Mouse (Mus musculus): ENCODE results near the gene Sst. TPM values are rescaled to one million over a fixed set of nuclear protein-coding genes. Genes with fewer than 3 reads are reported as not detected.
"Not testable (repeated sequence)": the region's sequence is repeated elsewhere in the genome, so short reads cannot be mapped to it uniquely, and the experiment has no call there.

Sst gene
- polyA plus RNA-seq, 1 experiment from 2014 or later: not detected

DNA sequence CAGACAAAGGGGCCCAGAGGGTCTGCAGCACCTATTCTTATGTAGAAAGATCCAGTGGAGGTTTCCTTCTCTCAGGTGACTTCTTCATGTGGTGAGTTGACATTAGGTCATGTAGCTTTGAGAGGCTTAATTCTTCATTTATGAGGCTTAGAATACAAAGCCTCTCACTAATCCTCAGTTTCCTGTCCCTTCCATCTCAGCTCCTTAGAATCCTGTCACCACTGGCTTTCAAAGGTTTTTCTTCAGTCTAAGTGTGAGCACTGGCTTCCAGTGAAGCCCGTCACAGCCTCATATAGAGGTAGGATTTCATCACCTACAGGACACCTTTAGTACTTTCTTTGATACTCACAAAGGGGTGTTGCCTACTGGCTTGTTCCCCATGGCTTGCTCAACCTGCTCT, 32.1 kb upstream of the Sst start:
- 96% methylated on average over 1 of the region's 1 CpGs for whole genome bisulfite sequencing
- Histone ChIP-seq H3K4me3 (replicated peaks; ENCODE audit: low read depth, low read length) (no peak overlapping the region), H3K27me3 (ENCODE audit: insufficient read depth, low read length) (no peaks in the 10 kb centered on the region), H3K36me3 (ENCODE audit: insufficient read depth, low read length) (no peaks in the 10 kb centered on the region), H3K9ac (ENCODE audit: low read depth, low read length) (no peak overlapping the region), H3K27ac (no peak overlapping the region), H3K4me1 (replicated peaks; ENCODE audit: insufficient read depth, low read length) (no peaks in the 10 kb centered on the region), H3K9me3 (replicated peaks; ENCODE audit: low read length) (no peaks in the 10 kb centered on the region), H3K4me2 (ENCODE audit: low read length) (no peak overlapping the region)
- ATAC-seq (replicated peaks; ENCODE audit: low FRiP score, low read depth) (no peak), DNase-seq (ENCODE audit: low spot score) (no peak)
- TF ChIP-seq CTCF (IDR thresholded peaks at IDR 0.05; ENCODE audit: low read depth): no peak

DNA sequence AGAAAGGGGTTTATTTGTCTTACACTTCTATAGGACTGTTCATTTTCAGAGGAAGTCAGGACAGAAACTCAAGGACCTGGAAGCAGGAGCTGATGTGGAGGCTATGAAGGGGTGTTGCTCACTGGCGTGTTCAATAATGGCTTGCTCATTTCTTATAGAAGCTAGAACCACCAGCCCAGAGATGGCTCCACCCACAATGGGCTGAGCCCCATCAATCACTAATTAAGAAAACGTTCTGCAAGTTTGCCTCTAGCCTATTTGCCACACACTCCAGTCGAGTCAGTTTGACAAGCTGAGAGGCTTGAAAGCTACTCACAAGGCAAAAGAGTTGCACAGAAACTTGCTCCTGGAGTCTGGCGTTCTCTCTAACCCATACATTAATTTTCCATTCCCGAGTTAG, 30.9 kb upstream of the Sst start:
- H3K27ac ChIP-seq: no peak overlapping the region
- ATAC-seq (replicated peaks; ENCODE audit: low FRiP score, low read depth) (no peak), DNase-seq (ENCODE audit: low spot score) (no peak)
- WGBS: 56% methylated on average over 5 of the region's 5 CpGs
- no peaks in the 10 kb centered on the region for H3K27me3 ChIP-seq (ENCODE audit: insufficient read depth, low read length)
- H3K9ac ChIP-seq (ENCODE audit: low read depth, low read length): no peak overlapping the region
- no peak for TF ChIP-seq CTCF (IDR thresholded peaks at IDR 0.05; ENCODE audit: low read depth)
- H3K4me3 ChIP-seq (replicated peaks; ENCODE audit: low read depth, low read length): no peak overlapping the region
- H3K9me3 ChIP-seq (replicated peaks; ENCODE audit: low read length): no peaks in the 10 kb centered on the region
- no peaks in the 10 kb centered on the region for H3K4me1 ChIP-seq (replicated peaks; ENCODE audit: insufficient read depth, low read length)
- no peak overlapping the region for H3K4me2 ChIP-seq (ENCODE audit: low read length)
- H3K36me3 ChIP-seq (ENCODE audit: insufficient read depth, low read length): no peaks in the 10 kb centered on the region

DNA sequence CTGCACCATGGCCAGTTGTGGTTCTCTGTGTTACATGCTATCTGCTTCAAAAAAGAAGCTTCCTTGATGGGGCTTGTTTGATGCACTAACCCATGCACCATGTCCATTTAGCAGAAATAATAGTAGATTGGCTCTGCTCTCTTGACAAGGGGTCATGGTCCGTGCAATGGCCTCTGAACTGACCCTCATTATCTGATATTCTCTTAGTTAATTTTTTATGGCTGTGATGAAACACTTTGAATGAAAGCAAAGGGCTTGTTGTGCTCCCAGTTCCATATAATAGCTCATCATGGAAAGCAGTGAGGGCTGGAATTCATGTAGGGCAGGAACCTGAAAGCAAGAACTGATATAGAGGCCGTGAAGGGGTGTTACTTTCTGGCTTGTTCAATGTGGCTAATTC, 28.7 kb upstream of the Sst start:
- no peak overlapping the region for H3K4me3 ChIP-seq (replicated peaks; ENCODE audit: low read depth, low read length)
- 75% methylated on average over 2 of the region's 2 CpGs for WGBS
- no peak overlapping the region for H3K9ac ChIP-seq (ENCODE audit: low read depth, low read length)
- H3K9me3 ChIP-seq (replicated peaks; ENCODE audit: low read length): no peaks in the 10 kb centered on the region
- H3K4me2 ChIP-seq (ENCODE audit: low read length): no peak overlapping the region
- no peak overlapping the region for H3K27ac ChIP-seq
- H3K4me1 ChIP-seq (replicated peaks; ENCODE audit: insufficient read depth, low read length): no peaks in the 10 kb centered on the region
- ATAC-seq (replicated peaks; ENCODE audit: low FRiP score, low read depth) (no peak), DNase-seq (ENCODE audit: low spot score) (no peak)
- no peaks in the 10 kb centered on the region for H3K36me3 ChIP-seq (ENCODE audit: insufficient read depth, low read length)
- H3K27me3 ChIP-seq (ENCODE audit: insufficient read depth, low read length): no peaks in the 10 kb centered on the region
- TF ChIP-seq CTCF (IDR thresholded peaks at IDR 0.05; ENCODE audit: low read depth): no peak

DNA sequence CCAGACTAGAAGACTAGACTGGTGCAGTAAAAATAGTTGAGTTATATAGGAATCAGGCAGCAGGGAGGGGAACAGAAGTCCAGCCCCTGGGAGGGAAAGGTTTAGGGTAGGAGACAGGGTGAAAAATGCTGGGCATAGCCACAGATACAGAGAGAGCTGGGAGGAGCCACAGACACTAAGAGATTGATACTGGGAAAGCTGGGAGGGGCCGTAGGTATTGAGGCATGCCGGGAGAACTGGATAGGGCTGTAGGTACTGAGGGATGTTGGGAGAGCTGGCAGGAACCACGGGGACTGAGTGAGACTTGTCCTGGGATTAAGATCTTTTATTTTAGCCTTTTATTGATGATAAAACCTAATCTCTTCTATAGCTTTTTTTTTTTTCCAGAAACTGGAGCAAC, 22.6 kb upstream of the Sst start:
- Histone ChIP-seq H3K9ac (ENCODE audit: low read depth, low read length) (no peak overlapping the region), H3K27ac (no peak overlapping the region), H3K27me3 (ENCODE audit: insufficient read depth, low read length) (no peaks in the 10 kb centered on the region), H3K4me3 (replicated peaks; ENCODE audit: low read depth, low read length) (no peak overlapping the region), H3K36me3 (ENCODE audit: insufficient read depth, low read length) (no peaks in the 10 kb centered on the region), H3K4me1 (replicated peaks; ENCODE audit: insufficient read depth, low read length) (no peaks in the 10 kb centered on the region), H3K4me2 (ENCODE audit: low read length) (no peak overlapping the region), H3K9me3 (replicated peaks; ENCODE audit: low read length) (no peaks in the 10 kb centered on the region)
- WGBS: 30% methylated on average over 3 of the region's 3 CpGs
- ATAC-seq (replicated peaks; ENCODE audit: low FRiP score, low read depth) (no peak), DNase-seq (ENCODE audit: low spot score) (no peak)
- TF ChIP-seq CTCF (IDR thresholded peaks at IDR 0.05; ENCODE audit: low read depth): no peak

DNA sequence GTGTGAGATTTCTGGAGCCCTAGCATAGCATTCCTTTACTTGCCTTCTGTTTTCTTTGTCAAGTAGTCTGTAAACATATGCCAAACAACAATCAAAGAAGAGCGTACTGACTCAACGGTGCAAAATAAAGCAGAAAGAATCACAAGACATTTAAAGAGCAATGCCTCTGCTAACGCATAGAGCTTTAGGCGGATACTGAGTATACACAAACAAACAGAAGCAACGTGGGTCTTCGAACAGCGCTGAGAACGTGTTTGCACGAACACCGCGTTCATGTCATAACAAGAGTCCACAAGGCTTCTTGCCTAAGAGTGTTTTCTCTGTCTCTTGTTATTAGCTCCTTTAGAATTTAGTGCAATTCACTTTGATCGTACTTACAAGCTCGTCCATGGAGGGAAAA, 22.0 kb upstream of the Sst start:
- no peak for DNase-seq (ENCODE audit: low spot score)
- Histone ChIP-seq H3K9me3 (replicated peaks; ENCODE audit: low read length) (no peaks in the 10 kb centered on the region), H3K27me3 (ENCODE audit: insufficient read depth, low read length) (no peaks in the 10 kb centered on the region), H3K36me3 (ENCODE audit: insufficient read depth, low read length) (no peaks in the 10 kb centered on the region), H3K9ac (ENCODE audit: low read depth, low read length) (no peak overlapping the region), H3K27ac (no peak overlapping the region), H3K4me1 (replicated peaks; ENCODE audit: insufficient read depth, low read length) (no peaks in the 10 kb centered on the region), H3K4me2 (ENCODE audit: low read length) (no peak overlapping the region), H3K4me3 (replicated peaks; ENCODE audit: low read depth, low read length) (no peak overlapping the region)
- WGBS: 74% methylated on average over 13 of the region's 13 CpGs
- no peak for ATAC-seq (replicated peaks; ENCODE audit: low FRiP score, low read depth)
- no peak for TF ChIP-seq CTCF (IDR thresholded peaks at IDR 0.05; ENCODE audit: low read depth)

DNA sequence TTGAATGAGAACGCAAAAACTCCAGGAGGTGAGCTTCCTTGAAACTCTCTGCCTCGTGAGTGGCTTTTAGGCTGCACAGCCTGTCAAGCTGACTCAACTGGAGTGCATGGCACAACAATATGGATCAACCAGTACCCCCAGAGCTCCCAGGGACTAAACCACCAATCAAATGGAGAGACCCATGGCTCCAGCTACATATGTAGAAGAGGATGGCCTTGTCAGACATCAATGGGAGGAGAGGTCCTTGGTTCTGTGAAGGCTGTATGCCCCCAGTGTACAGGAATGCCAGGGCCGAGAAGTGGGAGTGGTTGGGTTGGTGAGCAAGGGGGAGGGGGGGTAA, 18.2 kb upstream of the Sst start:
- not testable (repeated sequence) for ATAC-seq (replicated peaks; ENCODE audit: low FRiP score, low read depth); H3K27ac ChIP-seq; H3K9ac ChIP-seq (ENCODE audit: low read depth, low read length); H3K4me3 ChIP-seq (replicated peaks; ENCODE audit: low read depth, low read length); H3K27me3 ChIP-seq (ENCODE audit: insufficient read depth, low read length); H3K4me1 ChIP-seq (replicated peaks; ENCODE audit: insufficient read depth, low read length); H3K9me3 ChIP-seq (replicated peaks; ENCODE audit: low read length); DNase-seq (ENCODE audit: low spot score); H3K36me3 ChIP-seq (ENCODE audit: insufficient read depth, low read length); H3K4me2 ChIP-seq (ENCODE audit: low read length)
- WGBS: 90% methylated on average over 3 of the region's 3 CpGs

DNA sequence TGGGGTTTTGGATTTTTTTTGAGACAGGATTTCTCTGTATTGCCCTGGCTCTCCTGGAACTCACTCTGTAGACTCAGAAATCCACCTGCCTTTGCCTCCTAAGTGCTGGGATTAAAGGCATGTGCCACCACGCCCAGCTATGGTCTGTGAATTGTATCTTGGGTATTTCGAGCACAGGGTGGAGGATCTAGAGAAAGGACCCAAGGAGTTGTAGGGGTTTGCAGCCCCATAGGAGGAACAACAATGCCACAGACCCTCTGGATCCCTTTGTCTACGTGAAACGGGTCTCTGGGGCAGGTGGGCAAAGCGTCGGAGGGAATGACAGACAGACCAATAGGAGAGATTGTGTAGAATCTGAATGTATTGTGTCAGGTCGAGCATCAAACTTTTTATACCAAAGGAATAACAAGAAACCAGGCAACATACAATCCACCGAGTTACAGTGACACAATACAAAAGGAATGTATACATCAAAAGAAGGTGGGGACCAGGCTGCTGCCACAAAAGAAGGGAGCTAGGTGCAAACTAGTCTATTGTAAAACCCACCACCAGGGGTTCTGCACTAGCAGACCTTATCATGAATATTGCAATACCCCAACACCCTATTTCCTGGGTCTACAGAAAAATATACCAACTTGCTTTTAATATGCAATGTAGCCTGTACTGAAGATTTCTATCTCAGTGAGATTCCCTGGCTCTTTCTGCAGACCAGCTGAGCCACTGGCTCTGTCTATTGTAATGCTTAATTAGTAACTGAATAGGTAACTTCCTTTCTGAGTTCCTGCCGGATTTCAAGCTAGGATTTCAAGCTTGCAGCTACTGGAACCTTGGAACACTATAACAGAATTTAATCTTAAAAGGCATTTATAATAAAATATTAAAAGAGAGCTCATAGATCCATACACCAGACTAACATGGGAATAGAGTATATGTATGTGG, 17.6 kb upstream of the Sst start:
- not testable (repeated sequence) for H3K4me3 ChIP-seq (replicated peaks; ENCODE audit: low read depth, low read length); H3K27me3 ChIP-seq (ENCODE audit: insufficient read depth, low read length); H3K9me3 ChIP-seq (replicated peaks; ENCODE audit: low read length); DNase-seq (ENCODE audit: low spot score); H3K4me1 ChIP-seq (replicated peaks; ENCODE audit: insufficient read depth, low read length); H3K4me2 ChIP-seq (ENCODE audit: low read length); ATAC-seq (replicated peaks; ENCODE audit: low FRiP score, low read depth); H3K36me3 ChIP-seq (ENCODE audit: insufficient read depth, low read length); H3K27ac ChIP-seq; H3K9ac ChIP-seq (ENCODE audit: low read depth, low read length)
- WGBS: 82% methylated on average over 9 of the region's 9 CpGs

DNA sequence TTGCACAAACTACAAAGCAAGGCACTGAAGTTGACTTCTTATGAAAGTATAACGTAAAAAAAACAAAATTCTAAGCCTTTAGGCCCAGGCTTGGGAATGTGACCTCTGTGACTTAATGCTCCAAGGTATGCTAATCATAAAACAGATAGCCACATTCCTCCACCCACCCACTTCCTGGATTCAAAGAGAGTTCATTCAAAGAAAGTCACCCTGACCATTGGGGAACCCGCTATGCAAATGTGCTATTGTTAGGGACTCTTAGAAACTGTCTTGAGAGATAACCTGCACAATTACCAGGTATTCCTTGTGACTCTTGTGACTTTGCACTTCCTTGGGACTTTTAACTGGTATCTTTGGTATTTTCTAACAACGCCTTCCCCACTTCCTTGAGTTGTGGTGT, 15.8 kb upstream of the Sst start:
- ATAC-seq (replicated peaks; ENCODE audit: low FRiP score, low read depth); H3K36me3 ChIP-seq (ENCODE audit: insufficient read depth, low read length); H3K27ac ChIP-seq; H3K9me3 ChIP-seq (replicated peaks; ENCODE audit: low read length); H3K4me2 ChIP-seq (ENCODE audit: low read length); H3K4me1 ChIP-seq (replicated peaks; ENCODE audit: insufficient read depth, low read length); H3K27me3 ChIP-seq (ENCODE audit: insufficient read depth, low read length); H3K9ac ChIP-seq (ENCODE audit: low read depth, low read length); H3K4me3 ChIP-seq (replicated peaks; ENCODE audit: low read depth, low read length); DNase-seq (ENCODE audit: low spot score): not testable (repeated sequence)
- WGBS: 89% methylated on average over 3 of the region's 3 CpGs

Measured in kidney, postnatal 0 days (tissue).